Mouse (Mus musculus): ENCODE results near the gene Abca9.

Gene Abca9

DNA sequence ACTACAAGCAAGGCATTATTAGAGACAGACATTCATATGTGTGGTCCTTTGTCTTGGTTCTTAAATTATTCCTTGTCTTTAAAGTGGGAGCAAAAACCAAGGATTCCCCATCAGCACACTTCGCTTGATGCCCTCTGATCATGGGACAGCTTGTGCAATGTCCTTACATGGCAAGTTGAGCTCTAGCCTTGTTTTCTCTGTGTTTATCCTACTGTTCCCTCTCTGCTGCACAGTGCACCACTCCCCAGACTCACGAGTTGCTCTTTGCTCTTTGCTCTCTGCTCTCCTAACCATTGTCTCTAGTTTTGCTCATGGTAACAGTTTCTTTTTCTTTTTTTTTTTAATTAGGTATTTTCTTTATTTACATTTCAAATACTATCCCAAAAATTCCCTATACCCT is 107.9 kb downstream of the Abca9 start:
- DNase-seq: no peak

DNA sequence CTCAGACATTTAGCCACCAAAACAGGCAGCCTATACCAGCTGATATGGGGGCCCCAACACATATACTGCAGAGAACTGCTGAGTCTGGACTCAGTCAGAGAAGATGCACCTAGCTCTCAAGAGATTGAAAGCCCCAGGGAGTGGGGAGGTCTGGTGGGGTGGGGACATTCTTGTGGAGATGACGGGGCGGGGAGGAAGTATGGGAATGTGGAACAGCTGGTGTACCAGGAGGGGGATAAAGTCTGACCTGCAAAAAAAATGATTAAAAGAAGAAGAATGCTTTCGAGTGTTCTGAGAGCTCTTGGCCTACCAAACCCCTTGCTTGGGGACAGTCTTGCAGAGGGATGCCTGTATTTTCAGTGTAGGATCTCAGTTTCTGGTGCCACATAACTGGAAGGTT is 114.3 kb downstream of the Abca9 start:
- DNase-seq: no peak
